Mouse (Mus musculus) testis, postnatal 10 days (tissue): ENCODE results near the gene Dgcr6.

Source experiments
- DNase-seq: peaks from one replicate; pipeline ENCODE4 v3.0.0; 2021; ENCODE audit warnings: low spot score

Dgcr6 gene

DNA sequence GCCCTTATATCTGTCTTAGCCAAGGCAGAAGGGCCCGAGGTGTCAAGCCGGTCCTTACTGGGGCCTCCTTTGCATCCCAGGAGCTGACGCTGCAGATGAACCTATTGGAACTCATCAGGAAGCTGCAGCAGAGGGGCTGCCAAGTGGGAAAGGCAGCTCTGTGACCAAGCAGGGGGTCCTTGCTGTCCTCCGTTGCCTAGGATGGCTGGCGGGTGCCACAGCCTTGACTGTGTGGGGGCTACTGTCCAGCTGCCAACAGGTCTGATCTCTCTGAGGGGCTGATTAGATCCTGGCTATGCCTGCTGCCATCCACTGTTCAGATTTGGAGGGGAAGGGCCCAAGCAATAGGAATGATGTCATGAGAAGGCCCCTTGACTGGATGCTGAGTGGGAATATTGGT is 18.1 kb downstream of the Dgcr6 start:
- DNase-seq = no peak

DNA sequence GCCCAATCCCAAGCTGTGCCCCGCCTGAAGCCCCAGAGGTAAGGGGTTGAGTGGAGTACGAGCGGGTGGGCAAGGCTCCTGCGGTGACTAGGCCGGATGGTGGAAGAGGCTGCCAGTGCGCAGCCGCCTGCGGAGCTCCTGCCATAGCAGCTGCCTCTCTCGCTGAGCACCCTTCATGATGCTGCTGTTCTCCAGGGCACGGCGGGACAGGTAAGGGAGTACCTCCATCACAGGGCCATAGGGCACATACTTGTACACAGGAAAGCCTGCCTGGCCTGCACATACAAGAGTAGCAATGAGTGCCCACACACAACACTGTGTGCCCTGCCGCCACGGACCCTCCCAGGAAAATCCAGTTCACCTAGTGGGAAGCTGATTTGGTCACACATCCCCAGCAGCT is 19.4 kb downstream of the Dgcr6 start:
- no peak for DNase-seq

DNA sequence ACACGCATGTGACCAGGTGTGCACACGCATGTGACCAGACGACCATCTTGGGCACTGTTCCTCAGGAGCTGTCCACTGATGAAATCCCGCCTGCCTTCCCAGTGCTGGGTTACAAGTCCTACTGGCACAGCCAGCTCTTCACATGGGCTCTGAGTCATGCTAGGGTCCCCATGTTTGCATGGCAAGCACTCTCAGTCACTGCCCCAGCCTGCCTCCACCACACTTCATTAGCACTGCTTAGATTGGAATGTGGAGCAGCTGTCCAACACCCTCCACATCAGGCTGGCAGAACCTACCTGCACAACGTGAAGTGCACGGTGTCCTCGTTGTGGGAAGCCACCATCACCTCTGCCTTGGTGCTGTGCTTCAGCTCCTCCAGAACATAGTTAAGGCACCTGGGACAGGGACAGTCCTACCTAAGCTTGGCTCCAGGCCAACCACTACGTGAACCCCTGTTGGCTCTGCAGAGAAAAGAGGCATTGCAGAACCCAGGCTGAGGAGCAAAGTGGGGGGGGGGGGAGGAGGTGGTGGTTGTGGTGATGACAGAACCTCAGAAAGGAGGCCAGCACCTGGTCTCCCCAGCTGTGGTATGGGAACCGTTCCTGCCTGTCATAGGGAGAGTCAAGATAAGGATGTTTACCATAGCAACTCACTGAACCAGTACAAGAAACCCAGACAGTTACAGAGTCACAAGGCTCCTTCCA is 20.8 kb downstream of the Dgcr6 start:
- no peak for DNase-seq

DNA sequence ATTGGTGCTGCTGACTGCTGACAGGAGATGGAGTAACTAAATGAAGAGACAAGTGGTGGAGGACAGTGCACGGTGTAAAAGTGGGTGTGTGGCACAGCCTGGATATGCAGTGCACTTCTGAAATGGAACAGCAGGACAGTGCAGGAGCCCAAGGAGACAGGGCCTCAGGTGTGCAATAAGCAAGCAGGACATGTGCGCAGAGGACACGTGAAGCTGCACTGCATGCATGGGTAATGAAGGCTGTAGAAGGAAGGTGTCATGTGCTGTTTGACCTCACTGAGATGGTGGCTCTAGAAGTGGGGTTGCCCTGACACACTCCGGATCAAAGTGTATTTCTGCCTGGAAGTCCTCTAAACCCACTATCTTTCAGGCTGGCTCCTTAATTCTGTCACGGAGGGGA is 22.0 kb downstream of the Dgcr6 start:
- no peak for DNase-seq

DNA sequence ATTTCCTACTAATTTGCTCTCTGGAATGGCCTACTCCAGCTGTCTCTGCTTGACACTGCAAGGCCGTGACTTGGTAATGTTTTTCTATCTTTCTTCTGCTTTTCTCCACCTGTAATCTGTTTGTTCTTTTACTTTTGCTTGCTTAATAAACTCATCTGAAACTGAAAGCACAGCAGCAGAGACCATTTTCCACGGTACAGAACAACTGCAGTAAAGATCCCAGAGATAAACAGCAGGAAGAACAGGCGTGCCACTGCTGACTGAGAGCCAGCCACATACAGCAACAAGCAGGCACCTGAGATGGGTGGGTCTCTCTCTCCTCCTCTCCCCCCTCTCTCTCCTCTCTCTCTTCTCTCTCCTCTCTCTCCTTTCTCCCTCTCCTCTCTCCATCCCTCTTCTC is 22.5 kb downstream of the Dgcr6 start:
- DNase-seq = no peak

DNA sequence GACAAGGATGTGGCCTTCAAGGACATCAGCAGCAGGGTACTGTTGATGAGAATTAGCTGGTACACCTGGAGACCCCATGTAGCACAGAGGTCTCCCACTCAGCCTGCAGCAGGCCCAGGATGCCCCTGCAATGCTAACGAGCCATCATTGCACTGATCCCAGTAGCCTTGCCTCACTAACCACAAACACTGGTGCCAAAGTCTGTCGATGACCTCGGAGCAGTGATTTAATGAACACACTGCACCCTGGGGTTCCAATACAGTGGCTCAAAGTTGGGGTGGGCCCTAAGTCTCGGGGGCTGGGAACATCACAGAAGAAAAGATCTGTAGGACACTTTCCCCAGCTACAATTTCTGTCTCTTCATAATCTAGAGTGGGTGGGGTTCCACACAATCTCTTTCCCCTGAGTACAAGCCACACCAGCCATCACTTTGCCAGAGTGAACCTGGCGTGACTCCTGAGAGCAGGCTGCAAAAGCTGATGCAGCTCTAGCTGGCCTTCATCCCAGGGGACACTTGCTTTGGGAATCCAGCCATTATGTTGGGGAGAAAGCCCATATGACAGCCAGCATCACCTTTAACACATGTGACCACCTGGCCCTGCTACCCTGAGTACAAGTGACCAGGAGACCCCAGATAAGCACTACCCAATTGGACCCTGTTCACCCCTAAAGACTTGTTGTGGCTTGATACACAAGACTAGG is 25.8 kb downstream of the Dgcr6 start:
- DNase-seq = no peak

DNA sequence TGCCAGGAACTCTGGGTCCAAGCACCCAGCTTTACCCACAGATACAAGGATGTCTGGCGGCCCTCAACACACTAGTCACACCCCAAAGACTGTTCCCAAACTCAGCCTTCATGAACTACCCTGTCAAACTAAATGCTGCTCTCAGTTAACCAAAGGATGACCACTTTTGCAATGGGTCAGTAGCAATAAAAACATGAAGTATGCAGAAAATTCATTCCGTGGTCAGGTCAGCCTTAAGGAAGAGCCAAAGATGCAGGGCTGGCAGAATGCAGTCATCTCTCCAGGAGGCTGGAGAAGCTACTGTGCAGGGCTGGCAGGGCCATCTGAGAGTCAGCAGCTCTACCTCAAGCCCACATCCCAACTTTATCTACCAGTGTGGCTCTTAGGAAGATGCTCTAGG is 26.6 kb downstream of the Dgcr6 start:
- DNase-seq = no peak

DNA sequence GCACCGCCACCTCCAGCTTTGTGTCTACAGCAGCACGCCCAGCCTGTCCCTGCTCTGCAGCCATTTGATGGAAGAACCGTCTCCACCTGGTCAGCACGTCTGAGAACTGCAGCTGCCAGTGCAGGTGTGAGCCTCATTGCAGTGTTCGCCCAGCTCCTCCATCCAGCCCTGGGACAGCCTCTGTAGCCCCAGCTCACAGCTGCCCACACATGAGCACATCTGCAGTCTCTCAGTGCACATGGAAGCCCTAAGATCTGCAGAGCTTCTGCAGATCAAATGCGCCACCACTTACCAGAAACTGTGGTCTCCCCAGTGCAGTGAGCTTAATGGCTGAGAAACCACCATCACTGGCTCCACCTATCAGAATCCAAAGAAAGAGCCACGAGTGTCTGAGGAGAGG is 27.5 kb downstream of the Dgcr6 start:
- no peak for DNase-seq

DNA sequence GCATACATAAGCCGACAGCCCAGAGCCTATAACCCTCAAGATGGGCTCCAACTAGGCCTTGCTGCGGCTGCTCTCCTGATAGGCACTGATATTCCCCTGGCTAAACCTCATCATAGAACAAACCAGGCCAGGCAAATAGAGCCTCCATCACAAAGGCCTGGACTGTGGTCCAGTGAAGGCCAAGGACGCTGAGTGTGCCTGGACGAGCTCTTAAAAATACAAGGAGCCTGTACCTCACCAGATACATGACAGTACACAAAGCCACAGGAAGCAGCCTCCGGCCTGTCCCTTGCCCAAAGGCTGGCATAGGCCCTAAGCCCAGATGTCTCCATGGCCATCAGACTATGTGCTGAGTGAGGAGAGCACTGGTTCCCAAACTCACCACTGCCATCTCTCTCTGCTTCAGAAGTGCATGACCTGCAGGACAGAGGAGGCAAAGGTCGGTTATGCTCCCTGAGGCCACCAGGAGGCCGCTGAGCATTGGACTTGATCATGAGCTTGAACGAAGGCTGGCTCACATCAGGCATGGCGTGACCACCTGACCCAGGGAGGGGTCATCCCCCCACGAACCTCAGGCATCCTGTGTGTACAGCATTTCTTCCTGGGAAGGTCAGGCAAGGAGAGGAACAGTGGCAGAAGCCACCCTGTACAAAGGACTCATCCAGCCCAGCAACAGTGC is 28.6 kb downstream of the Dgcr6 start:
- DNase-seq = no peak

DNA sequence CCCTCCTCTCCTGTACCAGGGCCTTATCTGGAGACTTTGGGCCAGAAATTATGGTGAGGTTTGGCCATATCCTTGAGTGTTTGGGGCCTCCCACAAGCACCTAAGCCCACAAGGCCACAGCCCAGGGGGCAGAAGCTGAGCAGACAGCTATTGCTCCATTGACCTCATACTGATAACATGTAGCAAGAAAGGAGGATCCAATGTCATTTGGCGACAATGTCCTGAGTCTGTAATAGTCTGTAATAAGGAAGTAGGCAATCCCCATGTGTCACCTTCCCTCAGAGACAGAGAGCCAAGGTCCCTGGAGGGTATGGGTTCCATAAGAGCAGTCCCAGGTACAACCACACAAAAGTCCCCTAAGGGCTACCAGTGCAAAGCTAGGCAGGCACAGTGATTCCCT is 29.6 kb downstream of the Dgcr6 start:
- no peak for DNase-seq

DNA sequence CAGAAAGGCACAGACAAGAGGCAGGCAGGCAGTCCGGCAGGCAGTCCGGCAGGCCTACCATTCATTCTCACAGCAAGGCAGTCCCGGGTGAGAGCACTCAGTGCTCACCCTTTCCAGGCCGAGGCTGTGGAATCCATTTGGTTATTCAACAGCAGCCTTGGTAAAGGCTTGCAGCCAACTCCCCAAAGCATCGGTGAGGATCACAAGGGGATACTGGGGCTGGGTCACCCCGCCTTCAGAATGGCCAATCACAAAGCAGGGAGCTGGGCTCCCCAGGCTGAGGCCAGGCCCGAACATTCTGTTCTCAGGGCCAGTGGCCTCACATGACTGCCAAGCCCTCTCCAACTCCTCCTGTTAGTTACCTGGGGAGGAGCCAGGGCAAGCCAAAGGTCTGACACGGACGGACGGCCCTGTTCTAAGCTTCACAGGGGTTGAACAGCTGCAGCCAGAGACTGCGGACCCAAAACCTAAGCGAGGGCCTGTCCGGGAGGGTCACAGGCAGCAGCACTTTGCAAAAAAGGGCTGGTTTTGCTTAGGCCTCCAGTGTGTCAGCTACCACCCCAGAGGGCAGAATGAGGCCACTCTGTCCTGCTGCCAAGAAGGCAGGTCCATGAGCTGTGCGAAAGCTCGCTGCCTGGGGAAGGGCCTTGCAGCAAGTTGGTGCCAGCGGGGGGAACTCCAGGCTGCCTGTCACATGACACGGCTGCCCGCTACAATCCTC is 30.7 kb downstream of the Dgcr6 start:
- peak; percentile 59 for DNase-seq

DNA sequence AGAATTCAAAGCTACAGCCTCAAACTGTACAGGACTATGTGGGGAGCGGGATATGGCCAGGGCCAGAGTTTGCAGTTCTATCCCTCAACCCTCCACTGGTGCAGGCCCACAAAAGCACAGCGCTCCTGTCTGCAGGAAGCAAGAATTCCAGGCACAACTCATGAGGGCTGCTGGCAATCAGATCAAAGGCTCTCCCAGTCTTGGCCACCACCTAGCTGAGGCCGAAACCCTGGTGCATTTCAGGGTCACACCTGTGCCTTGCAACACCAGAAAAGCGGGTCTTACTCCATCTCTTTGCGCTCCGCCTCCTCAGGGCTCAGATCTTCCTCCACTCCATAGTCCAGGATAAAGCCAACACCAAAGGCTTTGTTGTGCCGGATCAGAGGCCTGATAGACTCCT is 31.6 kb downstream of the Dgcr6 start:
- DNase-seq = no peak

DNA sequence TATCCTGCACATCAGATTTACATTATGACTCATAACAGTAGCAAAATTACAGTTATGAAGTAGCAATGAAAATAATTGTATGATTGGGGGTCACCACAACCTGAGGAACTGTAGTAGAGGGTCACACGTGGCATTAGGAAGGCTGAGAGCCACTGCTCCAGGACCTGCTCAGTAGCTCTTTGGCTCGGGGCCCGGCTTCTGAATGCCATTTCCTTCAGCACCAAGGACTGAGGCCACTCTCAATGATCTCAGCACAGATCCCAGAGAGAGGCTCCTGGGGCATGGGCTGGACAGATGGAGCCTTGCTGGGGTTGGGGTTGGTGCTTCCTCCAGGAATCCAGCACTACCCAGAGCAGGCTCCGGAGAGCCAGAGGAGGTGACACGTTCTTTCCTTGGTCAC is 34.4 kb downstream of the Dgcr6 start:
- no peak for DNase-seq

DNA sequence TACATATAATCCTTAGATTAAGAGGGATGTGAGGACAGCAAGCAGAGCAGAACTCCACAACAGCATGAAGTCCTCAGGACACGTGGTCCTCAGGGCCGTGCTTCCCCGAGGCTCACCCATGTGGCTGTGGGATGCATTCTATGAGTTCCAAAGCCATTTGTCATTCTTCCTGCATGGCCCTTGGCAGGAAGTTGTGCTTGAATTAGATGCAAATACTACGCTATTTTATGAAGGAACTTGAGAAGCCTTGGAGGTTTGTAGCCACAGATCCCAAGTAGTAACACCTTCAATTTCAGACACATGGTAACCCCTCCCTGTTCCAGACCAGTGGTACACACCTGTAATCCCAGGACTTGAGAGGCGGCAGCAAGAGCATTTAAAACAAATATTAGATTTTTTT is 43.7 kb downstream of the Dgcr6 start:
- no peak for DNase-seq

DNA sequence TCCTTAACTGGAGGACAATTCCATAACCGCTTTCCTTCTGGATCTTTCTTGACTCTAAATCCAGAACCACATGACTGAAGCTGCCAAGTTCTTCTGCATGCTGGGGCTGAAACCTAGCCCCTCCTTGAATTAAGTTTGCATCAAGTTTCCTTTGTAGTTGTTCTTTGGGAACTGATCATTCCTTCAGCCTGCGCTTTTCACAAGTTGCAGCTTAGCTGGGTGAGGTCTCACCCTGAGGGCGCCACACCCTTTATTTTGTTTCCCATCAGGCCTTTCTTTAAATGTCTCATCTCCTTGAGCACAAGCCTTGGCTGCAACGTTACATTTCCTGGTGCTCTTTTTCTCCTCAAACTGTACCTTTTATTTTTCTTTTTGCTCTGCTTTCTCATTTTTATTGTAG is 50.2 kb downstream of the Dgcr6 start:
- DNase-seq = no peak

DNA sequence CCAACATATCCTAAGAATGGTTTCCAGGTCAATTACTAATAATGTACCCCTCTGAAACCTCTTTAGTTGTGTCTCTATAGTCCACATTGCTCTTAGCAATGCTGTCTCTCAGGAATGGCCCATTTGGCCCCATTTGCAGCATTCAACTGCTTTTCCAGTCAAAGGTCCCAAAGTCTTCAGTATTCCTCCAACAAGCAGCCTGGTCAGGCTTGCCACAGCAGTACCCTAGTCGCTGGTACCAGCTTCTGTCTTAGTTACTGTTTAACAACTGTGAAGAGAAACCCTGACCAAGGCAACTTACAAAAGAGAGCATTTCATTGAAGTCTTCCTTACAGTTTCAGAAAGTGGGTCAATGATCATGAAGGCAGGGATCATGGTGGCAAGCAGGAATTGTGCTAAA is 50.7 kb downstream of the Dgcr6 start:
- no peak for DNase-seq

DNA sequence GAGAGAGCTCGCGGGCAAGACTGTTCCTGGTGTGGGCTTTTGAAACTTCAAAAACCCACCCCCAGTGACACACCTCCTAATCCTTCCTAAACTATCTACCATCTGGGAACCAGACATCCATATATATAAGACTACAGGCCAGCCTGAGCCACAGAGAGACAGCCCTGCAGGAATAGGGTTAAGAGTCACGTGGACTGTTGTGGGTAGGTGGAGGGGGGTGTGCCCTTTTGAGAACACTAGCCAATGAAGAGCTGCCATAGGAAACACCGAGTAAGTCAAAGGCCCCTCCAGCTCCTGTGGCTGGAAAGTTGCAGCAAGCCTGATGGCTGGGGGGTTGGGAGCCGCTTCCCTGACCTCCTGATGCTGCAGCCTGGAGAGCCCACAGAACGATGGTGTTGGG is 51.1 kb downstream of the Dgcr6 start:
- DNase-seq = no peak

DNA sequence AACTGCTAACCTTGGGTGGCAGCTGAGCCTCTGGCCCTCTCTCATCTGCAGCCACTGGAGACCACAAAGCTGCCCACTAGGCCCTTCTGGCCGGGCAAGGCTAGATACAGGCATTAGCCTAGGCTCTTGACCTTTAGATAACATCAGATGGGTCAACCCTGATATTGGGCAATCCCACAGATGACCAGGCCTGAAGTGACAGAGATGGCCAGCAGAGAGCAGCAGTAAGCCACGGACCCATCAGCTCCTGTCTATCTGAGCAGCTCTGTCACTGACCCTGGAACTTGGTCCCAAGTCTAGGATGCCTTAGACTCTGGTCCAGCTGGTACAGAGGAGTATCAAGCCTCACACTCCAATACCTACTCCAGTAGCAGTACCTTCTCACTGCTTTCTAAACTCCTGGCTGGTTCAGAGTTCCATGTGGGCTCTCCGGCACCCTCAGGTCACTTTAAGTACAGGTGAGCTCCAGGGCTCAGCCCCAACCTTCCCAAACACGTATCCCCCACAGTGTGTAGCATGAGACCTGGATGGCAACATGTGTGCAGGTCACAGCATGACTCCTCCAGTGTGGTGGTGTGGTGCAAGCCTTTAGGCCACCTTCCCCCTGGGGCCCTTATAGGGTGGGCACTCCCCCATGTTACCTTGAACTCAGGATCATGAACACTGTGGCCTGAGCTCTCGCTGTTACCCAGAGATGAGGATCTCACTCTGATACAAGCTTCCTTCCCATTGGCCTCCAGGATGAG is 55.7 kb downstream of the Dgcr6 start:
- peak; percentile 77 for DNase-seq

DNA sequence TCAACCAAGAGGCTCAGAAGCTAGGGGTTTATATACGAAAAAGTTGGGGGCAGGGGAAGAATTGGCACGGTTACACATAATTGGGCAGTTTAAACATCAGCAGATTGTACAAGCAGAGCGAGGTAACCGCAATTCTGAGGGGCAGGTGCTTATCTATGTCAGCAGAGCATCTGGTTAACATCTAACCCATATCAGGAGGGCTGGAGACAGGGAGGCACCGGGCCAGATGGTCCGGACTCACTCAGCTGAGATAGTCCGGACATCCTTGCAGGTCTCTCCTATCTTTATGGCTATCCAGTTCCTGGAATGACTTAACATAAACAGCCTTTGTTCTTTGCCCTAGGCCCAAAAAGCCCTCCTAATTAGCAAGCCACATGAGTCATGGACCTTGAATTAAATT is 58.4 kb downstream of the Dgcr6 start:
- DNase-seq = no peak

DNA sequence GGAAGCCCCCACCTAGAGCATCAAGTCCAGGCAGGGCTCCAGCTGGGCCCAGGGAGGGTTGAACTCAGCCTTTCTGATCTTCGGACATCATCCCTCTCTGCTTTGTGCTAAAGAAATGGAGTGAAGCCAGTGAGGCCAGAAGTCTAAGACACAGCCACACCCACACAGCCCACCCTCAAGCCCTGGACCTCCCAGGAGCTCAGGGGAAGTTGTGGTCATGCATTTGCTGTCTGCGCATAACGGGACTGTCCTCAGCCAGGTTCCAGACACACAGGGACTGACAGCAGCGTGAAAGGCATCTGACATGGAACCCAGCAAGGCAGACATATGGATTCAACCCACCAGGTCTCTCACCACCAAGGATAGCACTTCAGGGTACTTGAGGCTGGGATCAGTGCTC is 63.8 kb downstream of the Dgcr6 start:
- DNase-seq = no peak

DNA sequence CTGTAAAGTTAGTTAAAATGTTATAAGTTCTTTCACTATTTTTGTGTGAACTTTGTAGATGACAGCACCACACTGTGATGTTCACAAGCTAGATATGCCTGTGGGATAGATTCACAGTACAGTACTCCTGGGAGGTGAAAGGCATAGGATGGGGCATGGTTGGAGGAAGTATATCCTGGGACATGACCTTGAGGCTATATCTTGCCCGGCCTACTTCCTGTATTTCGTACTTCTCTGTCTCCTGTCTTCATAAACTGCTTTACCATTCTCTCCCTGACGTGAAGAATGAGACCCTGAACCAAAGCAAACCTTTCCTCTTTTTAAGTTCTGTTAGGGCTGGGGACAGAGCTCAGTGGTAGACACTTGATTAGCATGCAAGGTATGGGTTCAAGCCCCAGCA is 65.6 kb downstream of the Dgcr6 start:
- no peak for DNase-seq
